Mouse (Mus musculus) urinary bladder, postnatal 10 days (tissue): ENCODE measurements around the gene Cd19.

Source experiments
- DNase-seq: peaks from one replicate; pipeline ENCODE4 v3.0.0; 2022; ENCODE audit warnings: low spot score

The Cd19 gene

GRCm38 (mm10) chr7:126377278-126378158, 37.2 kb downstream of the Cd19 start, which contains the start of gene Spns1:
Gene Spns1, minus strand, starts transcription at chr7:126377450.
- peak; percentile 81 for DNase-seq

DNA sequence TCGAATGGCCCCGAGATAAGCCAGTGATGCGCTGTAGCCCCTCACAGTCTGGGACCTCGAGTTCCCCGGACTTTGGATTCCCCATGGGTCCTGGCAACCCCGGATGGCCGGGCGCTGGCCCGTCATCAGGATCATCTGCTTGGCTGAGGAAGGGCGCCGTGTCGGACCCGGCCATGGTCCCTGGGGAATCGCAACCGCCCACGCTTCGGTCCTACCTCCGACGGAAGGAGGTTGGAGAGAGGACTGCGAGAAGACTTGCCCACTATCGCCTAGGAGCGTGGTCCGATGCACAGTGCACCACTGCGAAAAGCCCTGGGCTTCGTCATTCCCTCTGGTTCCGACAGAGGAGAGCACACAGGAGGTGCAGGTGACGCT, 37.8 kb downstream of the Cd19 start:
- DNase-seq = no peak

DNA sequence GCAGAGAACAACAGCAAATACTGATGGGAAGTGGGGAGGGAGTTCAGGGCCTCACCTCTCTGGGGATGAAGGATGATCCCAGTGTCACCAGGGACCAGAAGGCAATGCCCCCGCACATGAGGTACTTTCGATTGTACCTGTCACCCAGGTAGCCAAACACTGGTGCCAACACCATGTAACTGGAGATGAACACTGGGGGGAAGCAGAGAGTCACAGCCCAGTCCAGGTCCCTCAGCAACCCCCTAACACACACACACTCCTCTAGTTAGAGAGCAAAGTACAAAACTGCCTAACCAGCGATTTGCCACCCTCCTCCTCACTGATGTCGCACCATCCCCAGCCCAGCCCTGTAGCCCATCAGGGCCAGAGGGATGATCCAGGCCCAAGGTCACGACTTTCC, 39.7 kb downstream of the Cd19 start:
- no peak for DNase-seq

DNA sequence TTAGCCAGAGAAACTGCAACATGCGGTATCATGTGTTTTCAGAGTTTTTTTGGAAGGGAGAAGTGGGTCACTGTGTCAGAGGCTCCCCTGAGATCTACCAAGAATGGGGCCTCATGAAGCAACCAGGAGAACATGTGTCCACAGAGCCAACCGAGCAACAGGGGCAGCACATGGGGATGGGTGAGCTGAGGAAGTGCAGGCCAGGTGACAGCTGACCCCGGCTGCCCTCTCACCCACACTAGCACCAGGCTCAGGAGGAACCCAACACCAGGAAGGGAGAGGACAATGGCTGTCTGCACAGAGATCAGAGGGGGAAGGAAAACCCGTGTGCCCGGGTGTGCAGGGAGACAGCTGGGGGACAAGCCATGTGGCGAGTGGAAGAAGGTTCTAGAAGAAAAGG, 40.2 kb downstream of the Cd19 start:
- no peak for DNase-seq

- no peak for DNase-seq
These were observed 41.7 kb downstream of the Cd19 start for GRCm38 (mm10) chr7:126373007-126373406.

- no peak for DNase-seq
These were observed 45.3 kb downstream of the Cd19 start, which contains the start of gene Lat for GRCm38 (mm10) chr7:126369393-126369792. Gene Lat, minus strand, starts transcription at chr7:126369570.

DNA sequence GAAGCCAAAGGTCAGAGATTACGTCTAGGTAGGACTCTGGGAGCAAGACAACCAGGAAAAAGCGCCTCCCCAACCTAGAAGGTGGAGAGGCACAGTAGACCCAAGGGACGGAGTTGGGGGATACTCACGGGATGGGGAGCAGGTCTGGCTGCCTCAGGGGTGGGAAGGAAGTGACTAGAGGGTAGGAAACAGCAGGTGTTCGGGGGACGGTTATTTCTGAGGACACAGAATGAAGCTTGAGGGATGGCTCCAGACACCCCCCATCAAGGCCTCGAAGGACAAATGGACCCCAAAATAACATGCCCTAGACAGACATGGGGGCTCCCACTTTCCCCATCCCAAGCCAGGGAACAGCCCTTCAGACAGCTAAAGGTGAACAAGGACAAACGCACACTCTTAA, 46.3 kb downstream of the Cd19 start:
- DNase-seq = no peak

DNA sequence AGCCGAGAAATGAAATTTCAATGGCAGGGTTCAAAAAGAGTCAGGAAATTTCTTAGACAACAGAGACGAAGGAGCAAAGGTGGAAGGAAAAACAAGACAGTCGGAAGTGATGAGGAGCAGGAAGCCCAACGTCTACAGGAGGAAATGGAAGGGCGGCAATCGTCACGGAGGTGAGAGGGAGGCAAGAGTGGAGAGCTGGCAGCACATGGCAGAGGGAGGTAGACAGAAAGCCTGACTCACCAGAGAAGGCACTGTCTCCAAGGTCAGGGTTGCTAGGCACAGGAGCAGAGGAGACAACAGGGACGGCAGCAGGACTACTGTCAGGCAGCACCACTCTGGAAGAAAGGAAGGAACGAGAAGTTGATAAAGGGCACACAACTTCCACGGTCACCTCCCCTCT, 47.1 kb downstream of the Cd19 start:
- DNase-seq = no peak

- DNase-seq = no peak
These were observed 51.7 kb downstream of the Cd19 start for GRCm38 (mm10) chr7:126363038-126363437.

DNA sequence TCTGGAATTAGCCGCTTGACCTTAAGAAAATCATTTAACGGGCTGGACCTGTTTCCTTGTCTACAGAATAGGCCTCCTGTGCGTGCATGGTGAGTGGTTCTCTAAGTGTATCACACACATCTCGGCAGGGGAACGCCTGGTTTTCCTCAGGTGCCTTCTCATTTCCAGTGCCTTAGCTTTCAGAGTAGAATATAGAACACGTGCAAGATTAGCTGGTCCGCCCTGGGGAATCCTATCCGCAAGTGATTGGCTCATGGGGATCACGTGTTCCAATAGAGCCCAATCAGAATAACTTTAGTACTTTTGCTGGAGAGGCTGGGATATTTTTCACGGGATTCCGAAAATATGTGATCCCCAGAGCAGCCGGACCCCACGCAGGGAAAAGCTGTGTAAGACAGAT, 55.6 kb downstream of the Cd19 start:
- DNase-seq = no peak
